Mouse (Mus musculus) limb, embryonic 11.5 days (tissue): ENCODE data around the gene Tm9sf3. TPM values are rescaled to one million over a fixed set of nuclear protein-coding genes. Genes with fewer than 3 reads are reported as not detected.
"Not testable (repeated sequence)": the region's sequence is repeated elsewhere in the genome, so short reads cannot be mapped to it uniquely, and the experiment has no call there.

Experiments used
- ATAC-seq: fragments of 200-750 bp; cut with Nextera tagmentation; 2 replicates; pipeline ENCODE4 v1.8.0; 2017; ENCODE audit warnings: low read depth; ENCODE audit not compliant: insufficient number of reproducible peaks, low FRiP score, low TSS enrichment
- DNase-seq: peaks from one replicate; pipeline ENCODE4 v3.0.0-alpha.2; 2015; ENCODE audit warnings: low spot score
- H3K27ac ChIP-seq: fragments of 300-500 bp; sonication (generic); replicated peaks from 2 replicates; pipeline ENCODE4 v1.5.1; 2014; ENCODE audit warnings: low read depth, mild to moderate bottlenecking, low read length
- H3K27me3 ChIP-seq: fragments of 300-500 bp; sonication (generic); 2 replicates; pipeline ENCODE4 v1.6.1; 2014; ENCODE audit warnings: mild to moderate bottlenecking, low read length, mixed read lengths; ENCODE audit not compliant: control insufficient read depth, insufficient read depth
- H3K36me3 ChIP-seq: fragments of 300-500 bp; sonication (generic); 2 replicates; pipeline ENCODE4 v1.6.1; 2014; ENCODE audit warnings: mild to moderate bottlenecking, low read length, moderate library complexity, mixed read lengths; ENCODE audit not compliant: control insufficient read depth, insufficient read depth
- H3K4me1 ChIP-seq: fragments of 300-500 bp; sonication (generic); 2 replicates; pipeline ENCODE4 v1.6.1; 2014; ENCODE audit warnings: low read length, mixed read lengths; ENCODE audit not compliant: control insufficient read depth, insufficient read depth
- H3K4me2 ChIP-seq: fragments of 300-500 bp; sonication (generic); 2 replicates; pipeline ENCODE4 v1.6.1; 2014; ENCODE audit warnings: low read depth, mild to moderate bottlenecking, moderate library complexity; ENCODE audit not compliant: severe bottlenecking
- H3K4me3 ChIP-seq: fragments of 300-500 bp; sonication (generic); 2 replicates; pipeline ENCODE4 v1.5.1; 2014; ENCODE audit warnings: low read depth, low read length
- H3K9ac ChIP-seq: fragments of 300-500 bp; sonication (generic); 2 replicates; pipeline ENCODE4 v1.6.1; 2014; ENCODE audit warnings: mild to moderate bottlenecking, low read length
- H3K9me3 ChIP-seq: fragments of 300-500 bp; sonication (generic); 2 replicates; pipeline ENCODE4 v1.6.1; 2016; ENCODE audit warnings: low read length; ENCODE audit not compliant: control insufficient read depth
- WGBS: fragments of 180-500 bp; shearing (Covaris S2); extraction: QIAGEN DNeasy Blood & Tissue Kit; methylation state at CpG from one replicate; pipeline ENCODE4 v1.1.7; 2014; 5-methylcytosine and 5-hydroxymethylcytosine counted together
- polyA plus RNA-seq: library from polyadenylated mRNA; unstranded; fragments of >200 nt; fragmentation: Nextera tagmentation; extraction: Ambion mirVana; gene quantifications from 2 replicates; pipeline ENCODE4 v1.2.1, GENCODE M21; 2014

The Tm9sf3 gene
- polyA plus RNA-seq = 132 and 139 TPM in 2 replicates

GRCm38 (mm10) chr19:41263630-41264295 is at the start of gene Tm9sf3:
Tm9sf3 (minus strand) TSS chr19:41263997.
- Histone ChIP-seq H3K4me1 (no peaks in the 10 kb centered on the region), H3K9me3 (no peaks in the 10 kb centered on the region), H3K9ac (peak within 1 kb of the TSS; percentile 94), H3K4me2 (peak within 1 kb of the TSS; percentile 68), H3K27ac (peak within 1 kb of the TSS; percentile 93), H3K27me3 (no peaks in the 10 kb centered on the region), H3K4me3 (peak within 1 kb of the TSS; percentile 79), H3K36me3 (no peaks in the 10 kb centered on the region)
- ATAC-seq (peak; percentile 84), DNase-seq (peak; percentile 86)
- under 1% methylated on average over 81 of the region's 98 CpGs for WGBS

- H3K27me3 ChIP-seq, H3K9me3 ChIP-seq, H3K27ac ChIP-seq, H3K4me1 ChIP-seq, DNase-seq, ATAC-seq, H3K9ac ChIP-seq, H3K4me3 ChIP-seq, H3K4me2 ChIP-seq, H3K36me3 ChIP-seq: not testable (repeated sequence)
- 94% methylated on average over 8 of the region's 8 CpGs for WGBS
These were observed 48.8 kb upstream of the Tm9sf3 start for GRCm38 (mm10) chr19:41312587-41312986.

- Histone ChIP-seq H3K9me3 (no peaks in the 10 kb centered on the region), H3K4me3 (no peak overlapping the region), H3K4me1 (peaks cover 6% of the 10 kb centered on the region; the same call in 1 of the 2 replicates), H3K27ac (no peak overlapping the region), H3K4me2 (no peak overlapping the region), H3K27me3 (peaks cover 8% of the 10 kb centered on the region; the same call in 1 of the 2 replicates), H3K9ac (no peak overlapping the region), H3K36me3 (no peaks in the 10 kb centered on the region)
- no peak for DNase-seq
- no peak for ATAC-seq
- 75% methylated on average over 4 of the region's 4 CpGs for WGBS
These were observed 48.2 kb upstream of the Tm9sf3 start for GRCm38 (mm10) chr19:41312027-41312426.

GRCm38 (mm10) chr19:41310971-41311703 is 47.3 kb upstream of the Tm9sf3 start:
- ATAC-seq = no peak
- no peak overlapping the region for H3K27ac ChIP-seq
- H3K27me3 ChIP-seq = peaks cover 13% of the 10 kb centered on the region
- peak; percentile 37 for DNase-seq
- peak overlapping the region; percentile 43 for H3K4me2 ChIP-seq
- peaks cover 6% of the 10 kb centered on the region; the same call in 1 of the 2 replicates for H3K4me1 ChIP-seq
- H3K9ac ChIP-seq = no peak overlapping the region
- H3K36me3 ChIP-seq = no peaks in the 10 kb centered on the region
- 28% methylated on average over 20 of the region's 20 CpGs for WGBS
- no peaks in the 10 kb centered on the region for H3K9me3 ChIP-seq
- 0 out of 2 replicates have a peak overlapping the region, but pooled peaks have one; percentile 5 for H3K4me3 ChIP-seq

GRCm38 (mm10) chr19:41303933-41304332 is 40.1 kb upstream of the Tm9sf3 start:
- peaks cover 49% of the 10 kb centered on the region for H3K27me3 ChIP-seq
- peaks cover 16% of the 10 kb centered on the region; the same call in 1 of the 2 replicates for H3K4me1 ChIP-seq
- H3K36me3 ChIP-seq = no peaks in the 10 kb centered on the region
- H3K4me3 ChIP-seq = no peak overlapping the region
- H3K9ac ChIP-seq = no peak overlapping the region
- ATAC-seq (no peak), DNase-seq (no peak)
- H3K9me3 ChIP-seq = no peaks in the 10 kb centered on the region
- WGBS = 51% methylated on average over 3 of the region's 3 CpGs
- H3K4me2 ChIP-seq = no peak overlapping the region
- H3K27ac ChIP-seq = no peak overlapping the region

- DNase-seq (no peak), ATAC-seq (no peak)
- H3K27me3 ChIP-seq = peaks cover 53% of the 10 kb centered on the region
- no peak overlapping the region for H3K9ac ChIP-seq
- H3K9me3 ChIP-seq = no peaks in the 10 kb centered on the region
- H3K36me3 ChIP-seq = no peaks in the 10 kb centered on the region
- WGBS = 38% methylated on average over 6 of the region's 6 CpGs
- no peak overlapping the region for H3K27ac ChIP-seq
- no peak overlapping the region for H3K4me3 ChIP-seq
- H3K4me1 ChIP-seq = peaks cover 16% of the 10 kb centered on the region; the same call in 1 of the 2 replicates
- no peak overlapping the region for H3K4me2 ChIP-seq
These were observed 39.6 kb upstream of the Tm9sf3 start for GRCm38 (mm10) chr19:41303433-41303832.

GRCm38 (mm10) chr19:41301856-41302255 is 38.1 kb upstream of the Tm9sf3 start:
- no peak overlapping the region for H3K4me2 ChIP-seq
- H3K36me3 ChIP-seq = no peaks in the 10 kb centered on the region
- peaks cover 16% of the 10 kb centered on the region; the same call in 1 of the 2 replicates for H3K4me1 ChIP-seq
- H3K27me3 ChIP-seq = peaks cover 60% of the 10 kb centered on the region
- H3K9ac ChIP-seq = no peak overlapping the region
- H3K4me3 ChIP-seq = no peak overlapping the region
- H3K27ac ChIP-seq = no peak overlapping the region
- H3K9me3 ChIP-seq = no peaks in the 10 kb centered on the region
- ATAC-seq = no peak; the same call in 1 of the 2 replicates
- DNase-seq = peak; percentile 83
- WGBS = 9% methylated on average over 6 of the region's 6 CpGs

GRCm38 (mm10) chr19:41299446-41299845 is 35.6 kb upstream of the Tm9sf3 start:
- WGBS = 78% methylated on average over 8 of the region's 8 CpGs
- H3K27me3 ChIP-seq = peaks cover 54% of the 10 kb centered on the region
- DNase-seq = no peak
- no peak overlapping the region for H3K27ac ChIP-seq
- H3K9ac ChIP-seq = no peak overlapping the region
- no peak overlapping the region for H3K4me3 ChIP-seq
- peaks cover 16% of the 10 kb centered on the region; the same call in 1 of the 2 replicates for H3K4me1 ChIP-seq
- H3K9me3 ChIP-seq = no peaks in the 10 kb centered on the region
- no peak for ATAC-seq
- H3K36me3 ChIP-seq = no peaks in the 10 kb centered on the region
- no peak overlapping the region for H3K4me2 ChIP-seq
